Mouse (Mus musculus) forebrain, embryonic 15.5 days (tissue): ENCODE results near the gene Phykpl. TPM values are rescaled to one million over a fixed set of nuclear protein-coding genes. Genes with fewer than 3 reads are reported as not detected.

Experiments used
- ATAC-seq: fragments of 200-750 bp; cut with Nextera tagmentation; replicated peaks from 2 replicates; pipeline ENCODE4 v1.8.0; 2017; ENCODE audit warnings: mild to moderate bottlenecking, moderate TSS enrichment, moderate library complexity
- H3K27ac ChIP-seq: fragments of 300-500 bp; sonication (generic); replicated peaks from 2 replicates; pipeline ENCODE4 v1.5.1; 2015; ENCODE audit warnings: mild to moderate bottlenecking, inconsistent platforms
- H3K27me3 ChIP-seq: fragments of 300-500 bp; sonication (generic); 2 replicates; pipeline ENCODE4 v1.6.1; 2015; ENCODE audit warnings: inconsistent platforms
- H3K36me3 ChIP-seq: fragments of 300-500 bp; sonication (generic); 2 replicates; pipeline ENCODE4 v1.6.1; 2015; ENCODE audit warnings: mild to moderate bottlenecking, inconsistent platforms
- H3K4me1 ChIP-seq: fragments of 300-500 bp; sonication (generic); 2 replicates; pipeline ENCODE4 v1.6.1; 2015; ENCODE audit warnings: inconsistent platforms
- H3K4me2 ChIP-seq: fragments of 300-500 bp; sonication (generic); replicated peaks from 2 replicates; pipeline ENCODE4 v1.6.1; 2015; ENCODE audit warnings: mild to moderate bottlenecking, inconsistent platforms
- H3K4me3 ChIP-seq: fragments of 300-500 bp; sonication (generic); 2 replicates; pipeline ENCODE4 v1.5.1; 2015; ENCODE audit warnings: mild to moderate bottlenecking, inconsistent platforms
- H3K9ac ChIP-seq: fragments of 300-500 bp; sonication (generic); replicated peaks from 2 replicates; pipeline ENCODE4 v1.6.1; 2015; ENCODE audit warnings: mild to moderate bottlenecking, inconsistent platforms
- H3K9me3 ChIP-seq: fragments of 300-500 bp; sonication (generic); 2 replicates; pipeline ENCODE4 v1.6.1; 2016; ENCODE audit warnings: inconsistent platforms
- WGBS: fragments of 180-500 bp; shearing (Covaris S2); methylation state at CpG from one replicate; pipeline ENCODE4 v1.1.7; 2015; ENCODE audit warnings: mixed read lengths; 5-methylcytosine and 5-hydroxymethylcytosine counted together
- polyA plus RNA-seq: library from polyadenylated mRNA; unstranded; fragments of >200 nt; fragmentation: Nextera tagmentation; extraction: Ambion mirVana; gene quantifications from 2 replicates; pipeline ENCODE4 v1.2.1, GENCODE M21; 2015

Phykpl gene
- polyA plus RNA-seq, result 12.6 and 13.1 TPM in 2 replicates

DNA sequence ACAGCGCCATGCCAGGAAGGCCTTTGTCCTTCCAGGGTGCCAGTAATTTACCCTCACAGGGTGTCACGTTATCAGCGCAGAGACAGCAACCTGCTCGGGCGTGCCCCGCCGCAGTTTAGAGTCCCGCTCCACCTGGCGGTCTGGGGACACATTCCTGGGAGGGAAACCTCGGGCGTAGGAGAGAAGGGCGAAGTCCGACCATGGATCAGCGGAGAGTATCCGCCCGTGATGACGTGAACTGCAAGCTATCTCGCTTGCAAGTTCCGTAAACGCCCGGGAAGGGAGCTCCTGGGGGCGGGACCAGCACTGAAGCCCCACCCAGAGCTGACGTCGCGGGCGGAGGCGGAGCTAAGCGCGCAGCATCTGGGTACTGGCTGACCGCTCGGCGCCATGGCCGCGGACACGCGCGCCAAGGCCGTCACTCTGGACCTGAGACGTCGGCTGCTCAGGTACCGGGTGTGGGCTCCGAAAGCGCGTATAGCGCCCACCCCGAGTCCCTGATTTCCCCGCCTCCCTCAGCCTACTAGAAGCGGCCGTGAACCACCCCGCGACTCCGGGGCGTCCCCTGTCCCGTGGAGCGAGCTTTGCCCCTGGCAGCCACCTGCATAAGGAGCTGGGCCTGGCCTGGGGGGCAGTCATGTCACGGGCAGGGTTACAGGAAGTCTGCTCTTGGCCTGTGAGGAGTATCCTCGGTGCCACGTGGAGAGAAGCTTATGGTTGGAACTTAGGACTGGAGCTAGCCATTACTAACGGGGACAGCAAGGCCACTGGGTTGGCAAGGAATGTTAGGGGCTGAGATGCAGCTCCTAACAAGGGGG, at the start of gene Phykpl:
TSS of gene Phykpl (plus strand) at position 327 of the 818 bp plus-strand sequence.
- under 1% methylated on average over 59 of the region's 59 CpGs for WGBS
- Histone ChIP-seq H3K9me3 (no peaks in the 10 kb centered on the region), H3K4me2 (peak within 1 kb of the TSS; percentile 91), H3K27ac (peak within 1 kb of the TSS; percentile 96), H3K4me3 (peak within 1 kb of the TSS; percentile 68), H3K4me1 (peaks cover 23% of the 10 kb centered on the region), H3K27me3 (no peaks in the 10 kb centered on the region), H3K9ac (peak within 1 kb of the TSS; percentile 70), H3K36me3 (peaks cover 34% of the 10 kb centered on the region)
- ATAC-seq, result peak; percentile 93

DNA sequence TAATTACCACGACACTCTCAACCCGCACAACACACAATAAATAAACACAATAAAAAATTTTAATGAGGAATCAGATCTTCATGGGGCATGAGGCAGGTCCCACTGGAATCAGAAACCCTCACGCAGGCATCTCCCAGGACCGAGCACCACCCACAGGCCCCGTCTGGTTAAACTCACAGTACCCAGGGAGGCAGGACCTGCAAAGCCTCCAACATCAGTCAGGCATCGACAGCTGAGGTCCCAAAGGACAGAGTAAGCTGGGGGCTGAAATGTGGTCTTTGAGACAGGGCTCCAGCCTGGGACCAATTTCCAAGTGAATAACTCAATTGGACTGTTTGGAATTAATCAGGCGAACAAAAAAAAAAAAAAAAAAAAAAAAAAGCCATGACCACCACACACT, 46.2 kb upstream of the Phykpl start:
- Histone ChIP-seq H3K36me3 (no peaks in the 10 kb centered on the region), H3K27me3 (no peaks in the 10 kb centered on the region), H3K9ac (no peak overlapping the region), H3K27ac (no peak overlapping the region), H3K9me3 (no peaks in the 10 kb centered on the region), H3K4me2 (no peak overlapping the region), H3K4me1 (no peaks in the 10 kb centered on the region), H3K4me3 (no peak overlapping the region)
- ATAC-seq, result no peak
- 29% methylated on average over 7 of the region's 7 CpGs for WGBS

DNA sequence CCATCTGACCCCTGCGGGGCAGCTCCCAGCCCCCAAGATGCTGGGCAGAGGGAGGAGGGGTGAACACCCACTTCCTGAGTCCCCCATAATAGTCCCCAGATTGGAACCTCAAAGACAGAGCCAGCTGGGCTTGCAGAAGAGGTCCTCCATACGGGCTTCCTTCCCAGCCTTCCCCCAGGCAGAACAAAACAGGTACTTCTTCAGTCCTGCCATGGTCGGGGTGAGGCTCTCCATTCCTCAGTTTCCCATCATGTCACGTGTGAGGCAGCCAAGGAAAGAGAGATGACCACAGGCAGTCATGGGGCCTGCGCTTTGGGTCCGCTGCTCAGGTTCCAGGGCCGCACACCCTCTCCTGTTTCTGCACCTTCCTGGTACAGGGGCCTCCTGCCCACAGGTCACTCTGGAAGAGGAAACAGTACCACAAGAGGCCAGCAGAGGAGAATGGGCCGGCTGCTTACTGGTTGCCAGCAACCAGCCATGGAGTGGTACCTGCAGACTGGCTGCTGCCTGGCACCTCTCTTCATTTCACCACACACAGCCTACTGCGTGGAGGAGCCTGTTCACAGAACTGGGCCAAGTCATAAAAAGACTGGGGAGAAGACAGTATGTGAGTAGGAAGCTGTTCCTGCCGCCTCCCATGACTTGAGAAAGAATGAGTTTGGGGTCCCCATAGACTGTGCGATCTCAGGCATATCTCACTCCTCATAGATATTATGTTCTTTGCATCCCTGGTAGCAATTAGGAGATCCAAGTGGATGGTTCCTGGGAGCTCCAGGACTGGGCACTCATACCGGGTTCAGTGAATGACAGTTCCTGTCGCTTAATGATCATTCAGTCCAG, 45.4 kb upstream of the Phykpl start:
- H3K4me1 ChIP-seq, result no peaks in the 10 kb centered on the region
- no peak overlapping the region for H3K9ac ChIP-seq
- 62% methylated on average over 13 of the region's 13 CpGs for WGBS
- no peaks in the 10 kb centered on the region for H3K9me3 ChIP-seq
- peak; percentile 34 for ATAC-seq
- H3K27ac ChIP-seq, result no peak overlapping the region
- H3K27me3 ChIP-seq, result no peaks in the 10 kb centered on the region
- no peak overlapping the region for H3K4me2 ChIP-seq
- no peaks in the 10 kb centered on the region for H3K36me3 ChIP-seq
- no peak overlapping the region for H3K4me3 ChIP-seq

DNA sequence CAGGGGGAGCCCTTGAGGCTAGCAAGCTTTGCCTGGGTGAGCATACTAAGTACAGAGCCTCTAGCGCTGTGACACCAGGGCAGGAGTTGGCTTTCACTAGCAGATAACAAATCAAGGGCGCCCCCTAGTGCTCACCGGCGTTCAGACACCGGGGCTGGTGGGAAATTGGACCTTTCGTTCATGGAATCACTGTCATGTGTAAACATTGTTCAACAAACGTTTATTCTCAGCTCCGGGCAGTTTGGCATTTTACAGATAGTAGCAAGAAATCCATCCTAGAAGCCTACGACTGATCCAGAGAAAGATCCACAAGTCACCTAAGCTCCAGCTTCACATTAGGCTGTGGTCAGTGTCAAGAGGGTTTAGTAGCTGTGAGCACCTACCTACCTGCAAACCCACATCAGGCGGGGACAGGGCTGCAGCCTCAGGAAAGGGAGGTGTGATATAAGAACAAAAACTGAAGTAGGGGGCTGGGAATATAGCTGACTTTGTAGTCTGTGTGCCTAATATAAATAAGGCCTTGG, 44.7 kb upstream of the Phykpl start:
- ATAC-seq, result peak; percentile 85
- Histone ChIP-seq H3K4me2 (no peak overlapping the region), H3K36me3 (no peaks in the 10 kb centered on the region), H3K27ac (no peak overlapping the region), H3K9me3 (no peaks in the 10 kb centered on the region), H3K4me3 (no peak overlapping the region), H3K9ac (no peak overlapping the region), H3K27me3 (no peaks in the 10 kb centered on the region), H3K4me1 (no peaks in the 10 kb centered on the region)
- 13% methylated on average over 10 of the region's 10 CpGs for WGBS

DNA sequence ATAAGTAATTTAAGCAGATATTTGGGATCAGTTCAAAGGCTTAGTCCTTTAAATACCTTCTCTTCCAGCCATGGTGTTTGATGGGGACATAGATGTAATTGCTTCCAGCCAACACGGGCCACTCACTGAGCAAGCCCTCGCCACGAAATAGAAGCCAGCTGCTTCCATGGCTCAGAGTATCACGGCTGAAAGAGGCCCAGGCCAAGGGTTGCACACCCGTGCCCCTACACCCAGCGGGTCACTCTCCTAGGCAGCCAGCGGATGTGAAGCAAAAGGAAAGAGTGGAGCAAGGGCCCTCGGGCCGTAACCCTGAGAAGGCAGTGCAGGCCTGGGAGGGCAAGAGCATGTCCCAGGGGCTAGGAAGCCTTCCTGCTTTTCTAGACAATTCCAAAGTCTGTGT, 42.1 kb upstream of the Phykpl start:
- Histone ChIP-seq H3K27ac (no peak overlapping the region), H3K4me2 (no peak overlapping the region), H3K4me3 (no peak overlapping the region), H3K27me3 (no peaks in the 10 kb centered on the region), H3K9ac (no peak overlapping the region), H3K9me3 (no peaks in the 10 kb centered on the region), H3K36me3 (no peaks in the 10 kb centered on the region), H3K4me1 (no peaks in the 10 kb centered on the region)
- no peak for ATAC-seq
- WGBS, result 63% methylated on average over 9 of the region's 9 CpGs

DNA sequence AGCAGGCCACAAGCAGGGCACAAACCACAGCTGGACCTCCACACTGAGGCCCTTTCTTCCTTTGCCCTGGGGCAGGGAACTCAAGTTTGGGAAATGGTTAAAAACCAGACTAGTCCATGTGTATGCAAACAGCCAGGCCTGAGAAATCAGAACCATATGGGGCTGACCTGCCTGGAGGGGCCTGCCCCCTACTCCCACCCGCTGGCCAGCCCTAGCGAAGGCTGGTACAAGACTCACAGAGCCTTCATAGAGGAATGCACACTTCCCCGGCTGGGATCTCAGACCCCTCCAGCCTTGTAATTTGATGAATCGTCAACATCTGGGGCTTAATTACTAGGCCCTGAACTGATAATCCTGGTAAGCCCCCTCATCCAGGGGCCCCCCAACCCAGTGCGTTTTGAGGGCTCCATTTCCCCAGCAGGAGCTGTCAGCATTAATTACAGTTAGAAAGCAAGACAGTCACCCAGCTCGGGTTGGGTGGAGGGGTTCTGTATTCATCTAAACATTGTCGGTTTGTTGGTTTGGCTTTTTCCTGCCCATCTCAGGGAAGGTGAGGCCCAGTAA, 41.0 kb upstream of the Phykpl start:
- 27% methylated on average over 7 of the region's 7 CpGs for WGBS
- Histone ChIP-seq H3K27me3 (no peaks in the 10 kb centered on the region), H3K4me3 (no peak overlapping the region), H3K9ac (no peak overlapping the region), H3K27ac (no peak overlapping the region), H3K9me3 (no peaks in the 10 kb centered on the region), H3K36me3 (no peaks in the 10 kb centered on the region), H3K4me2 (no peak overlapping the region), H3K4me1 (no peaks in the 10 kb centered on the region)
- ATAC-seq, result no peak

DNA sequence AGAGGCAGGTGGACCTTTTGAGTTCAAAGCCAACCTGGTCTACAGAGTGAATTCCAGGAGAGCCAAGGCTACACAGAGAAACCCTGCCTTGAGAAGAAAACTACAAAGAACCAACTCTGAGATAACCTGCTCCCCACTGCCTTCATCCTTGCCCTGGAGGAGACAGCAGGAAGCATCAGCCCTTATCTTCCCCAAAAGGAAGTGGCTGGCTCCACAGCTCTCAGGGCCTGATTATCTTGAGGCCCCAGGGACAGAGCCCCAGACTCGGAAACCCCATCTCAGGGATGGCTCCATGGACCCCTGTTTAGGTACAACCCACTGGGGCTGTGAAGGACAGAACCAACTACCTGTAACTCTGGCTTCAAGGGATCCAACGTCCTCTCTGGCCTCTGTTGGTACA, 40.1 kb upstream of the Phykpl start:
- Histone ChIP-seq H3K36me3 (no peaks in the 10 kb centered on the region), H3K27me3 (no peaks in the 10 kb centered on the region), H3K4me2 (no peak overlapping the region), H3K4me3 (no peak overlapping the region), H3K9ac (no peak overlapping the region), H3K4me1 (no peaks in the 10 kb centered on the region), H3K9me3 (no peaks in the 10 kb centered on the region), H3K27ac (no peak overlapping the region)
- ATAC-seq, result no peak
- 64% methylated on average over 2 of the region's 2 CpGs for WGBS

DNA sequence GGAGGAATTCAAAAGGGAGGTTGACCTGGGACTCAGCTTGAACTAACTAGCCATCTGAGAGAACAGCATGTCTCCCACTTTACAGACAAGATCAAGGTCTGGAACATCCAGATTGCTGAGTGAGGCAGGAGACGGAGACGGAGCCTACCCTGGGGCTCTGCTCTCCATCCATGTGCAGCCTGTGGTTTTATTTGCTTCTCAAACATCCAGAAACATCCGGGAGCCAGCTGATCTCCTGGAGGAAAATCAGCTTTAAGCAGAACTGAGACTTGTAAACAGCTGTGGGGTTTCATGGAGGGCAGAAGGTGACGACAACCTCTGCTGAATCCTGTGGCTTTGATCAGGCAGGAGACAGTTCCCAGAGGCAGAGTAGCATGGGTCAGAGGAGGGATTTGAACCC, 38.7 kb upstream of the Phykpl start:
- no peak overlapping the region for H3K4me3 ChIP-seq
- H3K36me3 ChIP-seq, result no peaks in the 10 kb centered on the region
- H3K9ac ChIP-seq, result no peak overlapping the region
- no peaks in the 10 kb centered on the region for H3K9me3 ChIP-seq
- H3K27me3 ChIP-seq, result no peaks in the 10 kb centered on the region
- WGBS, result 81% methylated on average over 4 of the region's 4 CpGs
- no peaks in the 10 kb centered on the region for H3K4me1 ChIP-seq
- H3K4me2 ChIP-seq, result no peak overlapping the region
- no peak overlapping the region for H3K27ac ChIP-seq
- ATAC-seq, result no peak

DNA sequence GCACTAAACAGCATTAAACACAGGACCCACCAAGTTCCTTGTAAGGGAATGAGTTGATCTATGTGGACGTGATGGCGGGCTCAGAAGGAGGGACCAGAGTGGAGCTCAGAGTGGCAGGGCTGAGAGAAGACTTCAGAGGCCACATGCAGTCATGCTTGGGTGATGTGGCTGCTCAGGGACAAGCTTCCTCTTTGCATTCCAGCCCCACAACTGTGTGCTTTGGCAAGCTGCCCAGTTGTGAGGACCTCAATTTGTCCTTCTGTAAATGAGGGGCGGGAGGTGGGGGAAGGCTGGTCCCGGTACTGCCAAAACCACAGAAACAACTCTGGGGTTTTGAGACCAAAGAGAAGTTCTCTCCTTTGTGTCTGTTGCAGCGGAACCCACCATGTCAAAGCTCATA, 33.3 kb upstream of the Phykpl start:
- H3K4me3 ChIP-seq, result no peak overlapping the region

DNA sequence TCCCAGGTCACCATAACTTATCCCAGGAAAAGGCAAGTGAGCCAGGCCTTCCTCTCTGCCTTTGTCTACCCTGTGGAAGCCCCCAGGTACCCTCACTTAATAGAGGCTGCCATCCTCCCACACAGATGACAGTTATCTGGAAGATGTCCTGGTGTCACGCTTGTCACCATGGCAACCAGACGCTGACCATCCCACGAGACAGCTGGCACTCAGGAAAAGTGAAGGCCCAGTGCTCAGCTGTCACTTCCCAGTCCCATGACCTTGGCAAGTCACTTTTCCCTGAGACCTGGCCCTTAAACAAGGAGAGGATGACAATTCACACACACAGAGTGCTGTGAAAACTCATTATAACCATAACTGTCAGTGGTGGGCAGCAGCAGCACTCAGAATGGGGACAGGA, 32.5 kb upstream of the Phykpl start:
- H3K27me3 ChIP-seq, result no peaks in the 10 kb centered on the region
- no peak overlapping the region for H3K4me3 ChIP-seq
- 0 out of 2 replicates have a peak, but pooled peaks cover 3% of the 10 kb centered on the region for H3K4me1 ChIP-seq
- no peak overlapping the region for H3K9ac ChIP-seq
- WGBS, result 63% methylated on average over 3 of the region's 3 CpGs
- no peaks in the 10 kb centered on the region for H3K36me3 ChIP-seq
- no peak overlapping the region for H3K4me2 ChIP-seq
- H3K27ac ChIP-seq, result no peak overlapping the region
- ATAC-seq, result no peak
- no peaks in the 10 kb centered on the region for H3K9me3 ChIP-seq

More for the DNA sequence above, 33.3 kb upstream of the Phykpl start:
- 0 out of 2 replicates have a peak, but pooled peaks cover 3% of the 10 kb centered on the region for H3K4me1 ChIP-seq
- H3K9me3 ChIP-seq, result no peaks in the 10 kb centered on the region
- no peak for ATAC-seq
- no peak overlapping the region for H3K4me2 ChIP-seq
- no peaks in the 10 kb centered on the region for H3K36me3 ChIP-seq
- H3K27me3 ChIP-seq, result no peaks in the 10 kb centered on the region
- no peak overlapping the region for H3K9ac ChIP-seq
- H3K27ac ChIP-seq, result no peak overlapping the region
- 59% methylated on average over 5 of the region's 5 CpGs for WGBS

DNA sequence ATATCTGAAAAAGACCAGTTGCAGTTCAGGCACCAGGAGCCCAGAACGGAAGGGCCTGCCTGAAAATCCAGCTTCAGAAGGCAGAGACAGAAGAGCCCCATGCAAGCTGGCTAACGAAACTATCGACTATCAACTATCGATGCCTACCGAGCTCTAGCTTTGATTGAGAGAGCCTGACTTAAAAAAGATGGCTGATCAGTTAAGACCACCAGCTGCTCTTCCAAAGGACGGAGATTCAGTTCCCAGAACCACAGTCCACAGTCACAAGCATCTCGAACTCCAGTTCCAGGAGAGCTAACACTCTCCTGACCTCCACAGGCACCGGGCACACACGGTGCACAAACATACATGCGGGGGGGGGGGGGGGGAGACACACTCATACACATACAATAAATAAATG, 30.0 kb upstream of the Phykpl start:
- 72% methylated on average over 10 of the region's 10 CpGs for WGBS

DNA sequence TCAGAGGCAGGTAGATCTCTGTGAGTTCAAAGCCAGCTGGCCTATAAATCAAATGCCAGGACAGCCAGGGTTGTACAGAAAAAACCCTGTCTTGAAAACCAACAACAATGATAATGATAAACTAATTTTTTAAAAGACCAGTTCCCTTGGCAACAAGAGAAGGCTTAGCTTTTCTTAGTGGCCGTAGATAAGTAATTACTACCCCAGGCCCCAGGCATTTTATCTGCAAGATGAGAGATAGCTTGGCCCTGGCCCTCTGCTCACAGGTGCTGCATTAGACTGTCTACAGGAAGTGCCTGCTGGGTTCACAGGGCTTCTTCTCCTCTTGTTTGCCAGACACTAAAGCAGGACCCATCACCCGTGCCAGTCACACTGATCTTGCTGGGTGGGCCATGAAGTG, 29.5 kb upstream of the Phykpl start:
- H3K9ac ChIP-seq, result no peak overlapping the region
- no peak for ATAC-seq
- H3K36me3 ChIP-seq, result no peaks in the 10 kb centered on the region
- no peak overlapping the region for H3K27ac ChIP-seq
- 69% methylated on average over 2 of the region's 2 CpGs for WGBS
- no peaks in the 10 kb centered on the region for H3K9me3 ChIP-seq
- no peaks in the 10 kb centered on the region for H3K27me3 ChIP-seq
- 0 out of 2 replicates have a peak, but pooled peaks cover 3% of the 10 kb centered on the region for H3K4me1 ChIP-seq
- H3K4me2 ChIP-seq, result no peak overlapping the region
- H3K4me3 ChIP-seq, result no peak overlapping the region

More for the DNA sequence above, 30.0 kb upstream of the Phykpl start:
- 0 out of 2 replicates have a peak, but pooled peaks cover 3% of the 10 kb centered on the region for H3K4me1 ChIP-seq
- H3K27me3 ChIP-seq, result no peaks in the 10 kb centered on the region
- no peaks in the 10 kb centered on the region for H3K36me3 ChIP-seq
- 0 out of 2 replicates have a peak overlapping the region, but pooled peaks have one; percentile 11 for H3K4me3 ChIP-seq
- H3K27ac ChIP-seq, result no peak overlapping the region
- no peak overlapping the region for H3K4me2 ChIP-seq
- H3K9ac ChIP-seq, result no peak overlapping the region
- no peaks in the 10 kb centered on the region for H3K9me3 ChIP-seq
- ATAC-seq, result no peak
